Mouse (Mus musculus): ENCODE measurements around the gene Vmn1r42. TPM values are rescaled to one million over a fixed set of nuclear protein-coding genes. Genes with fewer than 3 reads are reported as not detected.

Gene Vmn1r42
- polyA plus RNA-seq, 1 experiment from 2014 or later = not detected

DNA sequence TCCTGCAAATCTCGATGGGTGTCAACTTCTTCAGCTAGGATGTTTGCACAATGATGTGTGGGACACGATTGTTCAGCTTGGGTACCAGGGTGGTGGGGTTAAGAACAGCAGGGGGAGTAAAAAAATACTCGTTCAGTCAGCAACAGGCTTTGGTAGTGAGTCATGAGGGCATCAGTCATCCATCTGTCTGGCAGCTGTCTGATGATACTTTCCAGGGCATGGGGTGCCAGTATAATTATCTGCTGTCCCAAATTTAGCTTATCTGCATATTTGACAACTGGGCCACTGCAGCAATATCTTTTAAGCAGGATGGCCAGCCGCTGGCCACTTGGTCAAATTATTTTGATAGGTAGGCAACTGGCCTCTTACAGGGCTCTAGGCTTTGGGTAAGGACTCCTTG is 12.4 kb downstream of the Vmn1r42 start:
- Histone ChIP-seq H3K27ac (ENCODE audit: low read depth, low read length) (no peak overlapping the region), H3K4me1 (replicated peaks; ENCODE audit: control insufficient read depth, insufficient read depth, low read length) (no peaks in the 10 kb centered on the region), H3K36me3 (ENCODE audit: control insufficient read depth, insufficient read depth) (no peaks in the 10 kb centered on the region), H3K4me2 (replicated peaks; ENCODE audit: low read depth) (no peak overlapping the region), H3K9ac (ENCODE audit: low read depth, low read length) (no peak overlapping the region), H3K9me3 (ENCODE audit: control insufficient read depth) (0 out of 2 replicates have a peak, but pooled peaks cover 7% of the 10 kb centered on the region), H3K4me3 (ENCODE audit: low read depth, low read length) (no peak overlapping the region), H3K27me3 (replicated peaks; ENCODE audit: control insufficient read depth, insufficient read depth, low read length) (no peaks in the 10 kb centered on the region)
- TF ChIP-seq CTCF (IDR thresholded peaks at IDR 0.05; ENCODE audit: low read depth) = no peak
- ATAC-seq = no peak
- WGBS = 76% methylated on average over 4 of the region's 4 CpGs

DNA sequence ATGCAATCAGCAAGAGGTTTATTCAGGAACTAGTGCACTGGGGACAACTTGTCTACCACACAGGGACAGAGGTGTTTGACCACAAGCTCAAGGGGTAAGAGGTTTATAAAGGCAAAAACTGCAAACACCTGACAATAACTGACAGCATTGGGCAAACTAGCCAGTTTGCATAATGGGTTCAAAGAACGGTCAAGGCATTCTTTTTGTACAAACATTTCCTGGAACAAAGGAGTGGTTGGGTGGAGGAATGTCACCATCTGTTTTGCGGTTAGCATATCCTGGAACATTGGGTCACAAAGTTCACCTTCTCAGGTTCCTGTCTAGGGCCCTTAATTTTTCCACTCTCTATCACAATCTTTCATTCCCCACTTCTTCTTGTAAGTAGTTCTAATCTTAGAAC is 16.4 kb downstream of the Vmn1r42 start:
- no peaks in the 10 kb centered on the region for H3K36me3 ChIP-seq (ENCODE audit: control insufficient read depth, insufficient read depth)
- H3K4me2 ChIP-seq (replicated peaks; ENCODE audit: low read depth) = no peak overlapping the region
- ATAC-seq = peak; percentile 53
- no peaks in the 10 kb centered on the region for H3K27me3 ChIP-seq (replicated peaks; ENCODE audit: control insufficient read depth, insufficient read depth, low read length)
- 0 out of 2 replicates have a peak, but pooled peaks cover 3% of the 10 kb centered on the region for H3K9me3 ChIP-seq (ENCODE audit: control insufficient read depth)
- H3K9ac ChIP-seq (ENCODE audit: low read depth, low read length) = no peak overlapping the region
- H3K4me3 ChIP-seq (ENCODE audit: low read depth, low read length) = no peak overlapping the region
- no peak overlapping the region for H3K27ac ChIP-seq (ENCODE audit: low read depth, low read length)
- H3K4me1 ChIP-seq (replicated peaks; ENCODE audit: control insufficient read depth, insufficient read depth, low read length) = no peaks in the 10 kb centered on the region
- WGBS = 59% methylated on average over 2 of the region's 2 CpGs
- no peak for TF ChIP-seq CTCF (IDR thresholded peaks at IDR 0.05; ENCODE audit: low read depth)

DNA sequence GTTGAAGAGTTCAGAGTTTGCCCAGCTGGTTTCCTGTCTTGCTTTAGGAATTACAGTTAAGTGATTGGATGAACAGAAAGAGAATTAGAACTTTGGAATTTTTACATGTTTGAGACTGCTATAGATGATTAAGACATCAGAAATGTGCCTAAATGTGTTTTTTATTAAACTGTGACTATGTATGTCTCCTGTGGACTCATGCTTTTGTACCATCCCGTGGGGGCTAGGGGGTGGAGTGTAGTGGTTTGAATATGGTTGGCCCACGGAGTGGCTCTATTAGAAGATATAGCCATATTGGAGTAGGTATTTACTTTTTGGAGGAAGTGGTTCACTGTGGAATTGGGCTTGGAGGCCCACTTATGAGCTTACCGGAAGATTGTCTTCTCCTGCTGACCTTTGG is 18.7 kb downstream of the Vmn1r42 start:
- no peak for ATAC-seq
- 77% methylated on average over 3 of the region's 3 CpGs for WGBS
- no peaks in the 10 kb centered on the region for H3K9me3 ChIP-seq (ENCODE audit: control insufficient read depth)
- no peak overlapping the region for H3K9ac ChIP-seq (ENCODE audit: low read depth, low read length)
- no peak overlapping the region for H3K4me3 ChIP-seq (ENCODE audit: low read depth, low read length)
- no peak for TF ChIP-seq CTCF (IDR thresholded peaks at IDR 0.05; ENCODE audit: low read depth)
- H3K36me3 ChIP-seq (ENCODE audit: control insufficient read depth, insufficient read depth) = no peaks in the 10 kb centered on the region
- no peak overlapping the region for H3K27ac ChIP-seq (ENCODE audit: low read depth, low read length)
- no peaks in the 10 kb centered on the region for H3K4me1 ChIP-seq (replicated peaks; ENCODE audit: control insufficient read depth, insufficient read depth, low read length)
- no peaks in the 10 kb centered on the region for H3K27me3 ChIP-seq (replicated peaks; ENCODE audit: control insufficient read depth, insufficient read depth, low read length)
- H3K4me2 ChIP-seq (replicated peaks; ENCODE audit: low read depth) = no peak overlapping the region

Other genes with a start within 250 kb of the Vmn1r42 start
- 6.6 and 7.3 TPM in 2 replicates for gene Txnrd3, start 232.4 kb downstream of the Vmn1r42 start, polyA plus RNA-seq (2015; fragmentation: Nextera tagmentation; extraction: Ambion mirVana)
- not detected in 2 replicates for gene Vmn1r40, start 168.9 kb downstream of the Vmn1r42 start, polyA plus RNA-seq (2015; fragmentation: Nextera tagmentation; extraction: Ambion mirVana)
- gene Vmn1r41, start 135.6 kb downstream of the Vmn1r42 start, polyA plus RNA-seq (2015; fragmentation: Nextera tagmentation; extraction: Ambion mirVana) = not detected in 2 replicates
- gene Vmn1r43, start within 50 bp of the Vmn1r42 start, polyA plus RNA-seq (2015; fragmentation: Nextera tagmentation; extraction: Ambion mirVana) = 0.01 TPM in 1 of 2 replicates, not detected in the other
- not detected in 2 replicates for gene Vmn1r44, start 7.2 kb upstream of the Vmn1r42 start, polyA plus RNA-seq (2015; fragmentation: Nextera tagmentation; extraction: Ambion mirVana)
- not detected in 2 replicates for gene Vmn1r45, start 64.2 kb upstream of the Vmn1r42 start, polyA plus RNA-seq (2015; fragmentation: Nextera tagmentation; extraction: Ambion mirVana)
- not detected in 2 replicates for gene Vmn1r46, start 92.9 kb upstream of the Vmn1r42 start, polyA plus RNA-seq (2015; fragmentation: Nextera tagmentation; extraction: Ambion mirVana)
- gene Vmn1r47, start 139.7 kb upstream of the Vmn1r42 start, polyA plus RNA-seq (2015; fragmentation: Nextera tagmentation; extraction: Ambion mirVana) = not detected in 2 replicates
- not detected in 2 replicates for gene Vmn1r48, start 160.4 kb upstream of the Vmn1r42 start, polyA plus RNA-seq (2015; fragmentation: Nextera tagmentation; extraction: Ambion mirVana)
- not detected in 2 replicates for gene Vmn1r49, start 202.1 kb upstream of the Vmn1r42 start, polyA plus RNA-seq (2015; fragmentation: Nextera tagmentation; extraction: Ambion mirVana)
- not detected in 2 replicates for gene Vmn1r50, start 225.0 kb upstream of the Vmn1r42 start, polyA plus RNA-seq (2015; fragmentation: Nextera tagmentation; extraction: Ambion mirVana)
- gene Vmn1r51, start 246.2 kb upstream of the Vmn1r42 start, polyA plus RNA-seq (2015; fragmentation: Nextera tagmentation; extraction: Ambion mirVana) = 0.04 and 0.05 TPM in 2 replicates

Measured in intestine, postnatal 0 days (tissue).